Mouse (Mus musculus): ENCODE results near the gene Elp1.

DNA sequence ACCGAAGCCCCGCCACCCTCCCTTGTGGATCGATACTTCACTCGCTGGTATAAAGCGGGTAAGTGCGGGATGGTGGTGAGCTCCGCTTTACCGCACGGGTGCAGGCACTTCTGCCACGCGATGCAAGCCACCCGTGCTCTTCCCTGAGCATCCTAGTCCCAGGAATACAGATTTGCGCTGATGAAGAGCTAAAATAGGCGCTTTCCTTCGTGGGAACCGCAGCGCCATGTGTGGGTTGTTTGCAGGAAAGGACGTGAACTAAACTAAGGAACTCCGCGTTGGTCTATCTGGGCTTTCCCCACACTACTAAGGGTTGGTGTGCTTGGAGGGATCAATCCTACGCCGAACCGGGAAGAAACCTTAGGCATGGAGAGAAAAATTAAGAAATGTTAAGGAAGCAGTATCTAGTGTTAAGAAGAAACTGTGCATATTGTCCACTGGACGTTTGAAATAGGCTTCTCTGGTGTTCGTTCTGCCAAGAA is 579 bp upstream of the Elp1 start:
- TF ChIP-seq CTCF (IDR thresholded peaks at IDR 0.05; ENCODE audit: insufficient read depth, low read length) = no peak
- TF ChIP-seq POLR2A (IDR thresholded peaks at IDR 0.05; ENCODE audit: borderline replicate concordance, extremely low read depth, low read depth, low read length) = no peak
